In genomic region chr6:99441100-99441499, GRCm38 (mm10) we compare ENCODE assay signal across 17 mouse cellular contexts.
A peak's percentile ranks its signal among the peaks of the same experiment; 100 is the strongest.
DNase-seq lines count a peak whose midpoint lies in the region; ATAC-seq and TF ChIP-seq lines count a peak whose summit lies in the region.
"Had no signal": no experiment of that assay in that cellular context is flagged by ENCODE, and none has a peak within 500 bp of the region (broad histone marks: within the 10 kb centered on the region; RNA-seq: fewer than 3 reads in every experiment).

No protein-coding gene starts in this region.

- H3K4me1 ChIP-seq in heart, adult 2 months (ENCODE audit: control insufficient read depth, insufficient read depth, low read length), result peaks cover 17% of the 10 kb centered on the region
- H3K4me1 ChIP-seq in cortical plate, adult 2 months (ENCODE audit: control insufficient read depth, insufficient read depth, low read length), result peaks cover 12% of the 10 kb centered on the region
- peaks cover 14% of the 10 kb centered on the region for H3K4me1 ChIP-seq in stomach, embryonic 14.5 days (ENCODE audit: control insufficient read depth, insufficient read depth, low read length)
- H3K4me1 ChIP-seq in neural tube, embryonic 15.5 days, result peaks cover 29% of the 10 kb centered on the region

- no peak for TF ChIP-seq EP300 in heart, adult 2 months (IDR thresholded peaks at IDR 0.05; ENCODE audit: insufficient read depth, low read depth, low read length)

- H3K4me3 ChIP-seq in heart, adult 2 months, result no peak overlapping the region
- no peak overlapping the region for H3K4me3 ChIP-seq in cortical plate, adult 2 months (ENCODE audit: insufficient read depth, low read length)
- no peak overlapping the region for H3K4me3 ChIP-seq in stomach, embryonic 14.5 days (ENCODE audit: low read depth, low read length)
- no peak overlapping the region for H3K4me3 ChIP-seq in neural tube, embryonic 15.5 days (replicated peaks)
- H3K4me3 ChIP-seq: erythroblast, embryonic 14.5 days; heart, embryonic 12.5 days; limb, embryonic 12.5 days; liver, embryonic 15.5 days had no signal

- no peak for TF ChIP-seq CTCF in heart, adult 2 months (IDR thresholded peaks at IDR 0.05)
- no peak for TF ChIP-seq CTCF in cortical plate, adult 2 months (IDR thresholded peaks at IDR 0.05; ENCODE audit: extremely low read depth, insufficient read depth, low read length)

- H3K36me3 ChIP-seq in heart, adult 2 months (ENCODE audit: control insufficient read depth, insufficient read depth, low read length), result peaks cover 5% of the 10 kb centered on the region; the same call in 1 of the 2 replicates
- H3K36me3 ChIP-seq in stomach, embryonic 14.5 days (ENCODE audit: control insufficient read depth, insufficient read depth, low read length), result no peaks in the 10 kb centered on the region; the same call in 1 of the 2 replicates
- H3K36me3 ChIP-seq in neural tube, embryonic 15.5 days, result no peaks in the 10 kb centered on the region
- H3K36me3 ChIP-seq: heart, embryonic 12.5 days; limb, embryonic 12.5 days; liver, embryonic 15.5 days had no signal

- TF ChIP-seq POLR2A in heart, adult 2 months (IDR thresholded peaks at IDR 0.05; ENCODE audit: insufficient read depth, low read depth, low read length), result no peak
- TF ChIP-seq POLR2A in cortical plate, adult 2 months (IDR thresholded peaks at IDR 0.05; ENCODE audit: extremely low read depth, insufficient read depth, low read length), result no peak

- no peaks in the 10 kb centered on the region for H3K9me3 ChIP-seq in stomach, embryonic 14.5 days (ENCODE audit: control insufficient read depth, low read depth, low read length)
- H3K9me3 ChIP-seq in neural tube, embryonic 15.5 days (replicated peaks), result no peaks in the 10 kb centered on the region
- H3K9me3 ChIP-seq: heart, embryonic 12.5 days; limb, embryonic 12.5 days; liver, embryonic 15.5 days had no signal

- H3K27me3 ChIP-seq in heart, adult 2 months (ENCODE audit: control insufficient read depth, insufficient read depth, low read length), result no peaks in the 10 kb centered on the region
- no peaks in the 10 kb centered on the region for H3K27me3 ChIP-seq in stomach, embryonic 14.5 days (ENCODE audit: control insufficient read depth, insufficient read depth, low read length)
- peaks cover 5% of the 10 kb centered on the region; the same call in 1 of the 2 replicates for H3K27me3 ChIP-seq in neural tube, embryonic 15.5 days (replicated peaks)
- H3K27me3 ChIP-seq: heart, embryonic 12.5 days; limb, embryonic 12.5 days; liver, embryonic 15.5 days had no signal

- H3K9ac ChIP-seq in heart, adult 2 months (ENCODE audit: low read depth, low read length), result no peak overlapping the region
- H3K9ac ChIP-seq in stomach, embryonic 14.5 days (replicated peaks; ENCODE audit: low read depth, low read length), result no peak overlapping the region
- H3K9ac ChIP-seq in neural tube, embryonic 15.5 days (replicated peaks), result no peak overlapping the region
- H3K9ac ChIP-seq: heart, embryonic 12.5 days; limb, embryonic 12.5 days; liver, embryonic 15.5 days had no signal

- intact Hi-C loops in heart, adult 2 months (cut with DNase I), result loop anchor here (5.0 kb wide), 2 partner anchors 81 to 104 kb away; partner anchors contain the start of gene Foxp1

- peak overlapping the region; percentile 73; the same call in 1 of the 2 replicates for H3K27ac ChIP-seq in heart, adult 2 months
- H3K27ac ChIP-seq in cortical plate, adult 2 months (ENCODE audit: insufficient read depth, low read length), result 0 out of 2 replicates have a peak overlapping the region, but pooled peaks have one; percentile 49
- H3K27ac ChIP-seq in stomach, embryonic 14.5 days (ENCODE audit: low read length), result peak overlapping the region; percentile 39; the same call in 1 of the 2 replicates
- no peak overlapping the region for H3K27ac ChIP-seq in neural tube, embryonic 15.5 days (replicated peaks)
- H3K27ac ChIP-seq: limb, embryonic 12.5 days; liver, embryonic 15.5 days had no signal

- H3K4me2 ChIP-seq in stomach, embryonic 14.5 days (replicated peaks; ENCODE audit: low read depth, low read length), result no peak overlapping the region
- no peak overlapping the region for H3K4me2 ChIP-seq in neural tube, embryonic 15.5 days
- H3K4me2 ChIP-seq: heart, embryonic 12.5 days; limb, embryonic 12.5 days; liver, embryonic 15.5 days had no signal

- DNase-seq in heart, adult 2 months, result no peak
- DNase-seq in heart, adult 18-20 months, result no peak
- peak; percentile 41 to 50 for DNase-seq in right cerebral cortex, adult 2 months (ENCODE audit: low spot score in 2 of 2)
- DNase-seq in right cerebral cortex, postnatal 10 days (ENCODE audit: low spot score in 2 of 2), result no peak
- no peak for DNase-seq in adrenal gland, postnatal 10 days
- DNase-seq: cerebellum, adult 2 months; heart, postnatal 4 days; kidney, postnatal 36 days; lung, postnatal 14 days; thymus, adult 18-20 months had no signal

- no peaks in the 10 kb centered on the region for H3K79me2 ChIP-seq in heart, adult 2 months (replicated peaks; ENCODE audit: control insufficient read depth, insufficient read depth, low read length)

- no peak for ATAC-seq in stomach, embryonic 14.5 days (ENCODE audit: insufficient number of reproducible peaks, insufficient read depth, low FRiP score, low read depth)
- no peak for ATAC-seq in neural tube, embryonic 15.5 days (ENCODE audit: low FRiP score)

- 66% methylated on average over 7 of the region's 7 CpGs for WGBS in heart, adult 2 months
- 55% methylated on average over 7 of the region's 7 CpGs for WGBS in stomach, embryonic 14.5 days
- WGBS in neural tube, embryonic 15.5 days, result 31% methylated on average over 7 of the region's 7 CpGs

Comparison
In these comparisons a context has a peak if more than half of its experiments do, and no peak if none do; other contexts are left out.
1. DNase-seq: peak in right cerebral cortex, adult 2 months (2 of 2); none in heart, adult 2 months (0 of 2), heart, adult 18-20 months (0 of 2), right cerebral cortex, postnatal 10 days (0 of 2) and adrenal gland, postnatal 10 days (single experiment).